Comparison of ENCODE assay signal across 9 mouse cellular contexts in genomic region chr12:105722657-105723056, GRCm38 (mm10). TPM values are rescaled to one million over a fixed set of nuclear protein-coding genes. Genes with fewer than 3 reads are reported as not detected.
DNase-seq lines count a peak whose midpoint lies in the region; ATAC-seq and TF ChIP-seq lines count a peak whose summit lies in the region.
"Had no signal": no experiment of that assay in that cellular context is flagged by ENCODE, and none has a peak within 500 bp of the region (broad histone marks: within the 10 kb centered on the region; RNA-seq: fewer than 3 reads in every experiment).

No protein-coding gene starts in this region.

- TF ChIP-seq EP300 in ES-Bruce4 (IDR thresholded peaks at IDR 0.05; ENCODE audit: insufficient read depth, low read depth, low read length): no peak
- no peak for TF ChIP-seq EP300 in lung, postnatal 0 days (IDR thresholded peaks at IDR 0.05)

- H3K9me3 ChIP-seq in ES-Bruce4 (replicated peaks; ENCODE audit: control insufficient read depth, insufficient read depth, low read length, poor library complexity, severe bottlenecking): no peaks in the 10 kb centered on the region
- H3K9me3 ChIP-seq in forebrain, postnatal 0 days (ENCODE audit: low read length): no peaks in the 10 kb centered on the region
- H3K9me3 ChIP-seq in lung, postnatal 0 days (ENCODE audit: low read length): no peaks in the 10 kb centered on the region

- no peak for TF ChIP-seq POLR2A in ES-Bruce4 (IDR thresholded peaks at IDR 0.05; ENCODE audit: insufficient read depth, low read length)
- TF ChIP-seq POLR2A in brain, embryonic 14.5 days (IDR thresholded peaks at IDR 0.05; ENCODE audit: borderline replicate concordance, extremely low read depth, insufficient read depth, insufficient read length, poor library complexity, severe bottlenecking): no peak
- no peak for TF ChIP-seq POLR2A in small intestine, adult 2 months (IDR thresholded peaks at IDR 0.05; ENCODE audit: low read depth, low read length)

- no peaks in the 10 kb centered on the region for H3K36me3 ChIP-seq in ES-Bruce4 (ENCODE audit: control insufficient read depth, insufficient read depth, low read length, poor library complexity, severe bottlenecking)
- no peaks in the 10 kb centered on the region for H3K36me3 ChIP-seq in forebrain, postnatal 0 days (ENCODE audit: insufficient read depth)
- H3K36me3 ChIP-seq in lung, postnatal 0 days (ENCODE audit: insufficient read depth, low read length): no peaks in the 10 kb centered on the region
- no peaks in the 10 kb centered on the region for H3K36me3 ChIP-seq in small intestine, adult 2 months (ENCODE audit: control insufficient read depth, insufficient read depth, low read length)

- peak; percentile 86 for TF ChIP-seq CTCF in layer of hippocampus, adult 2 months (conservative IDR thresholded peaks at IDR 0.05)
- peak; percentile 37 for TF ChIP-seq CTCF in ES-Bruce4 (IDR thresholded peaks at IDR 0.05; ENCODE audit: low read depth, low read length)
- TF ChIP-seq CTCF in brain, embryonic 14.5 days (IDR thresholded peaks at IDR 0.05; ENCODE audit: borderline replicate concordance, extremely low read depth, insufficient read depth, insufficient read length): peak; percentile 67; the same call in 1 of the 2 replicates
- TF ChIP-seq CTCF in forebrain, postnatal 0 days (IDR thresholded peaks at IDR 0.05; ENCODE audit: low read depth): peak; percentile 88
- peak; percentile 82 for TF ChIP-seq CTCF in lung, postnatal 0 days (IDR thresholded peaks at IDR 0.05)
- TF ChIP-seq CTCF in small intestine, adult 2 months (IDR thresholded peaks at IDR 0.05; ENCODE audit: extremely low read depth, insufficient read length, insufficient replicate concordance, low read depth, low read length): peak; percentile 30; the same call in 1 of the 2 replicates

- H3K27me3 ChIP-seq in ES-Bruce4 (ENCODE audit: control insufficient read depth, insufficient read depth, low read length, poor library complexity, severe bottlenecking): no peaks in the 10 kb centered on the region
- H3K27me3 ChIP-seq in forebrain, postnatal 0 days (ENCODE audit: insufficient read depth, low read length): no peaks in the 10 kb centered on the region
- no peaks in the 10 kb centered on the region for H3K27me3 ChIP-seq in lung, postnatal 0 days (replicated peaks; ENCODE audit: insufficient read depth, low read length)
- no peaks in the 10 kb centered on the region for H3K27me3 ChIP-seq in small intestine, adult 2 months (ENCODE audit: control insufficient read depth, insufficient read depth, low read length)

- H3K4me1 ChIP-seq in ES-Bruce4 (ENCODE audit: control insufficient read depth, insufficient read depth, low read length): peaks cover 1% of the 10 kb centered on the region
- 0 out of 2 replicates have a peak, but pooled peaks cover 4% of the 10 kb centered on the region for H3K4me1 ChIP-seq in forebrain, postnatal 0 days (ENCODE audit: insufficient read depth)
- H3K4me1 ChIP-seq in lung, postnatal 0 days (ENCODE audit: insufficient read depth, low read depth, low read length): no peaks in the 10 kb centered on the region
- no peaks in the 10 kb centered on the region for H3K4me1 ChIP-seq in small intestine, adult 2 months (ENCODE audit: control insufficient read depth, insufficient read depth, insufficient read length, low read length)

- peak; percentile 80 for ATAC-seq in forebrain, postnatal 0 days
- ATAC-seq in lung, postnatal 0 days: 0 out of 2 replicates have a peak, but pooled peaks have one; percentile 26

- H3K4me2 ChIP-seq in forebrain, postnatal 0 days (ENCODE audit: low read depth): no peak overlapping the region
- H3K4me2 ChIP-seq in lung, postnatal 0 days (replicated peaks; ENCODE audit: low read depth, low read length): no peak overlapping the region

- H3K4me3 ChIP-seq in layer of hippocampus, adult 2 months: no peak overlapping the region
- no peak overlapping the region for H3K4me3 ChIP-seq in ES-Bruce4 (ENCODE audit: low read depth, low read length)
- no peak overlapping the region for H3K4me3 ChIP-seq in forebrain, postnatal 0 days (ENCODE audit: low read depth, low read length)
- H3K4me3 ChIP-seq in lung, postnatal 0 days (ENCODE audit: low read depth, low read length): no peak overlapping the region
- no peak overlapping the region for H3K4me3 ChIP-seq in small intestine, adult 2 months (ENCODE audit: low read depth, low read length)
- H3K4me3 ChIP-seq: myocyte had no signal

- H3K9ac ChIP-seq in ES-Bruce4 (ENCODE audit: low read depth, poor library complexity, severe bottlenecking): no peak overlapping the region
- H3K9ac ChIP-seq in forebrain, postnatal 0 days: no peak overlapping the region
- no peak overlapping the region for H3K9ac ChIP-seq in lung, postnatal 0 days (replicated peaks; ENCODE audit: low read depth)

- 3% methylated on average over 5 of the region's 5 CpGs for WGBS in forebrain, postnatal 0 days
- 3% methylated on average over 5 of the region's 5 CpGs for WGBS in lung, postnatal 0 days
- WGBS in small intestine, adult 2 months: under 1% methylated on average over 5 of the region's 5 CpGs

- H3K27ac ChIP-seq in layer of hippocampus, adult 2 months: no peak overlapping the region
- no peak overlapping the region for H3K27ac ChIP-seq in ES-Bruce4 (ENCODE audit: insufficient read depth, low read length)
- no peak overlapping the region for H3K27ac ChIP-seq in forebrain, postnatal 0 days (ENCODE audit: low read depth, low read length)
- no peak overlapping the region for H3K27ac ChIP-seq in lung, postnatal 0 days (ENCODE audit: low read length)
- H3K27ac ChIP-seq in small intestine, adult 2 months (ENCODE audit: insufficient read depth, low read depth, low read length): no peak overlapping the region

- DNase-seq in layer of hippocampus, adult 2 months (ENCODE audit: low spot score in 2 of 2): peak; percentile 35 to 65
- no peak for DNase-seq in layer of hippocampus, postnatal 36 days
- peak; percentile 80 for DNase-seq in brain, embryonic 14.5 days (ENCODE audit: low read depth)
- peak; percentile 80 for DNase-seq in forebrain, postnatal 0 days
- DNase-seq in lung, postnatal 0 days (ENCODE audit: low spot score): peak; percentile 69
- no peak for DNase-seq in urinary bladder, adult 2 months (ENCODE audit: low spot score)

RNA-seq across cellular contexts. Expression of gene Ak7, which starts 16.9 kb away (rescaled TPM):
- total RNA-seq in layer of hippocampus, adult 2 months (2021): 1 to 10 TPM in 1 of 2 experiments, under 1 TPM in 1; 0.69 to 1.7 TPM
- total RNA-seq in layer of hippocampus, postnatal 36 days (2021): under 1 TPM; 0.77 to 0.81 TPM
- 0.73 and 0.75 TPM in 2 replicates for polyA plus RNA-seq in ES-Bruce4 (2011; ENCODE audit: insufficient read depth, insufficient read length, low read depth, missing spikeins)
- 1.7 and 3.6 TPM in 2 replicates for polyA plus RNA-seq in brain, embryonic 14.5 days (2012; rRNA removed)
- total RNA-seq in forebrain, postnatal 0 days (2014; rRNA removed): 2.2 and 3.4 TPM in 2 replicates
- polyA plus RNA-seq in forebrain, postnatal 0 days (2015; fragmentation: Nextera tagmentation; extraction: Ambion mirVana): 0.83 and 1.9 TPM in 2 replicates
- 3.2 and 5.1 TPM in 2 replicates for polyA plus RNA-seq in lung, postnatal 0 days (2015; fragmentation: Nextera tagmentation; extraction: Ambion mirVana)
- 0.06 and 0.14 TPM in 2 replicates for polyA plus RNA-seq in small intestine, adult 2 months (2012; rRNA removed)
- 0.11 and 0.25 TPM in 2 replicates for polyA plus RNA-seq in urinary bladder, adult 2 months (2012; rRNA removed)

RNA-seq across cellular contexts. Expression of gene Atg2b, which starts 37.6 kb away (rescaled TPM):
- 10 to 100 TPM; 44.2 to 47.7 TPM for total RNA-seq in layer of hippocampus, adult 2 months (2021)
- 10 to 100 TPM; 44.9 to 47.7 TPM for total RNA-seq in layer of hippocampus, postnatal 36 days (2021)
- 27.4 and 29.9 TPM in 2 replicates for polyA plus RNA-seq in ES-Bruce4 (2011; ENCODE audit: insufficient read depth, insufficient read length, low read depth, missing spikeins)
- 29.1 and 32.3 TPM in 2 replicates for polyA plus RNA-seq in brain, embryonic 14.5 days (2012; rRNA removed)
- 36.9 and 41.2 TPM in 2 replicates for total RNA-seq in forebrain, postnatal 0 days (2014; rRNA removed)
- polyA plus RNA-seq in forebrain, postnatal 0 days (2015; fragmentation: Nextera tagmentation; extraction: Ambion mirVana): 5.6 and 8.3 TPM in 2 replicates
- polyA plus RNA-seq in lung, postnatal 0 days (2015; fragmentation: Nextera tagmentation; extraction: Ambion mirVana): 6.4 and 7.5 TPM in 2 replicates
- polyA plus RNA-seq in small intestine, adult 2 months (2012; rRNA removed): 5.6 and 9.8 TPM in 2 replicates
- 23.4 and 24.5 TPM in 2 replicates for polyA plus RNA-seq in urinary bladder, adult 2 months (2012; rRNA removed)

RNA-seq across cellular contexts. Expression of gene Gskip, which starts 38.0 kb away (rescaled TPM):
- total RNA-seq in layer of hippocampus, adult 2 months (2021): 10 to 100 TPM; 25.3 to 26.7 TPM
- total RNA-seq in layer of hippocampus, postnatal 36 days (2021): 10 to 100 TPM; 25.5 to 28.0 TPM
- polyA plus RNA-seq in ES-Bruce4 (2011; ENCODE audit: insufficient read depth, insufficient read length, low read depth, missing spikeins): 8.1 and 9.2 TPM in 2 replicates
- 15.9 and 16.2 TPM in 2 replicates for polyA plus RNA-seq in brain, embryonic 14.5 days (2012; rRNA removed)
- 18.4 and 18.9 TPM in 2 replicates for total RNA-seq in forebrain, postnatal 0 days (2014; rRNA removed)
- 22.7 and 24.3 TPM in 2 replicates for polyA plus RNA-seq in forebrain, postnatal 0 days (2015; fragmentation: Nextera tagmentation; extraction: Ambion mirVana)
- polyA plus RNA-seq in lung, postnatal 0 days (2015; fragmentation: Nextera tagmentation; extraction: Ambion mirVana): 26.5 and 27.7 TPM in 2 replicates
- polyA plus RNA-seq in small intestine, adult 2 months (2012; rRNA removed): 5.0 and 11.4 TPM in 2 replicates
- polyA plus RNA-seq in urinary bladder, adult 2 months (2012; rRNA removed): 18.2 and 18.4 TPM in 2 replicates

Comparison
In these comparisons a context has a peak if more than half of its experiments do, and no peak if none do; other contexts are left out.
1. DNase-seq: peak in layer of hippocampus, adult 2 months (2 of 2), brain, embryonic 14.5 days (single experiment), forebrain, postnatal 0 days (single experiment) and lung, postnatal 0 days (single experiment); none in layer of hippocampus, postnatal 36 days (0 of 2) and urinary bladder, adult 2 months (single experiment).
2. CTCF ChIP-seq: peak in every context shown above with its lines; median percentile 88 in forebrain, postnatal 0 days; 86 in layer of hippocampus, adult 2 months; 82 in lung, postnatal 0 days; 67 in brain, embryonic 14.5 days; 37 in ES-Bruce4; 30 in small intestine, adult 2 months.